Mouse (Mus musculus) heart, embryonic 16.5 days (tissue): ENCODE results near the gene Nup43. TPM values are rescaled to one million over a fixed set of nuclear protein-coding genes. Genes with fewer than 3 reads are reported as not detected.

Source experiments
- ATAC-seq: fragments of 200-750 bp; cut with Nextera tagmentation; replicated peaks from 2 replicates; pipeline ENCODE4 v1.8.0; 2017; ENCODE audit warnings: moderate number of reproducible peaks; ENCODE audit not compliant: insufficient read depth, low FRiP score; ENCODE audit errors: extremely low read depth
- H3K27ac ChIP-seq: fragments of 300-500 bp; sonication (generic); 2 replicates; pipeline ENCODE4 v1.5.1; 2014; ENCODE audit warnings: mild to moderate bottlenecking, low read length, control low read depth, moderate library complexity
- H3K27me3 ChIP-seq: fragments of 300-500 bp; sonication (generic); 2 replicates; pipeline ENCODE4 v1.6.1; 2014; ENCODE audit warnings: low read length, mixed read lengths; ENCODE audit not compliant: control insufficient read depth, insufficient read depth
- H3K36me3 ChIP-seq: fragments of 300-500 bp; sonication (generic); 2 replicates; pipeline ENCODE4 v1.6.1; 2014; ENCODE audit not compliant: control insufficient read depth, insufficient read depth
- H3K4me1 ChIP-seq: fragments of 300-500 bp; sonication (generic); 2 replicates; pipeline ENCODE4 v1.6.1; 2014; ENCODE audit warnings: low read length, mixed read lengths; ENCODE audit not compliant: control insufficient read depth, insufficient read depth
- H3K4me2 ChIP-seq: fragments of 300-500 bp; sonication (generic); 2 replicates; pipeline ENCODE4 v1.6.1; 2014; ENCODE audit warnings: low read depth, mild to moderate bottlenecking, control low read depth, low read length
- H3K4me3 ChIP-seq: fragments of 300-500 bp; sonication (generic); 2 replicates; pipeline ENCODE4 v1.5.1; 2014; ENCODE audit warnings: mild to moderate bottlenecking, control low read depth, low read length
- H3K9ac ChIP-seq: fragments of 300-500 bp; sonication (generic); 2 replicates; pipeline ENCODE4 v1.6.1; 2014; ENCODE audit warnings: low read length, control low read depth
- H3K9me3 ChIP-seq: fragments of 300-500 bp; sonication (generic); replicated peaks from 2 replicates; pipeline ENCODE4 v1.6.1; 2016; ENCODE audit warnings: low read length; ENCODE audit not compliant: control insufficient read depth
- WGBS: fragments of 180-500 bp; shearing (Covaris S2); extraction: QIAGEN DNeasy Blood & Tissue Kit; methylation state at CpG from one replicate; pipeline ENCODE4 v1.1.7; 2014; 5-methylcytosine and 5-hydroxymethylcytosine counted together
- polyA plus RNA-seq: library from polyadenylated mRNA; unstranded; fragments of >200 nt; fragmentation: Nextera tagmentation; extraction: Ambion mirVana; gene quantifications from 2 replicates; pipeline ENCODE4 v1.2.1, GENCODE M21; 2015

Nup43 gene
- polyA plus RNA-seq, 1 experiment from 2014 or later, result 31.8 TPM

DNA sequence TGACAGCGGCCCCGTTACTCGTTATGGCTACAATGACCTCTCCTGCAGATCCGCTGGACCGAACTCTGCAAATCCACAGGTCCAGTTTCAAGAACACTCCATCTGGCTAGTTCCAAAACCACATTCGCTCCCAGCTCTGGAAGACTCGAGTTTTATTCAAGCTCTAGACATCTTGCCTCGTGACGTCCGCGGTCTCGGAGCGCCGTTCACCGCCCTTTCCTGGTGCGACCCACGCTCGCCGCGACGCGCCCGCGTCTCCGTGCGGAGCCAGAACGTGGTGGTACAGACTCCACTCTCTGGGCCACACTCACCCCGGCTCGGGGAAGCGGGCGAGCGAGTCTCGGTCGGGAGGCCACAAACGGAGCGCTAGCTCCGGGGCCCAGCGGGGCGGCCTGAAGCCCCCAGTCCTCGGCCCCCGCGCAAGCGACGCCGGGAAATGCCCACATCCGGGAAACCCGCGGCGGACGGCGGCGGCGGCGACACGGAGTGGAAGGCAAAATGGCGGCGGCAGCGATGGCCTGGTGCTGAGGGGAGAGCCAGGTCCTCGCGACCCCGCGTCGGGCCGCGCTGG, 13.5 kb downstream of the Nup43 start, which contains the start of the genes Pcmt1 and Lats1:
TSS of gene Pcmt1 (minus strand) at position 406 of the 571 bp plus-strand sequence.
TSS of gene Lats1 (plus strand) at position 484 of the 571 bp plus-strand sequence.
- under 1% methylated on average over 65 of the region's 65 CpGs for WGBS
- Histone ChIP-seq H3K9me3 (no peaks in the 10 kb centered on the region), H3K4me1 (peaks cover 26% of the 10 kb centered on the region), H3K36me3 (peaks cover 18% of the 10 kb centered on the region), H3K4me3 (peak within 1 kb of the TSS; percentile 95), H3K27ac (peak within 1 kb of the TSS; percentile 99), H3K4me2 (peak within 1 kb of the TSS; percentile 83), H3K27me3 (no peaks in the 10 kb centered on the region), H3K9ac (peak within 1 kb of the TSS; percentile 100)
- peak; percentile 84 for ATAC-seq

GRCm38 (mm10) chr10:7681343-7682025, 14.2 kb downstream of the Nup43 start:
- H3K4me3 ChIP-seq, result peak overlapping the region; percentile 95
- H3K9ac ChIP-seq, result peak overlapping the region; percentile 100
- peak overlapping the region; percentile 99 for H3K27ac ChIP-seq
- peak; percentile 91 for ATAC-seq
- WGBS, result under 1% methylated on average over 53 of the region's 64 CpGs
- no peaks in the 10 kb centered on the region for H3K27me3 ChIP-seq
- H3K4me2 ChIP-seq, result peak overlapping the region; percentile 83
- no peaks in the 10 kb centered on the region for H3K9me3 ChIP-seq
- H3K36me3 ChIP-seq, result peaks cover 12% of the 10 kb centered on the region; the same call in 1 of the 2 replicates
- H3K4me1 ChIP-seq, result peaks cover 26% of the 10 kb centered on the region

DNA sequence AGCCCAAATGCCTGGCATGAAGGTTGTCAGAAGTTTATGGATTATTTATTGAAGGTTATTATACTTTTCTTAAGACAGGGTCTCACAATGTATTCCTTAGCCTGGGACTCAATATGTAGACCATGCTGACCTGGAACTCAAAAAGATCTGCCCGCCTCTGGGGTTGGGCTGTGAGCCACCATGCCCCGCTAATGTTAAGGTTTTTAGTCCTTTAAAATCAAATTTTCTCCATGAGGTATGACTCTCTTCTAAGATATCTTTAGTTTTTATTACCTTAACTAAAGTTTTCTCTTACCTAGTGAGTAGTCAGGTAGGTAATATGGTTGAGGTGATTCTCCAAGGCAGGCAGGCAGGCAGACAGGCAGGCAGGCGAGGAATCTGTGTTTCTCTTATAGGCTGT, 14.9 kb downstream of the Nup43 start:
- Histone ChIP-seq H3K27ac (0 out of 2 replicates have a peak overlapping the region, but pooled peaks have one; percentile 13), H3K4me3 (peak overlapping the region; percentile 95), H3K9ac (peak overlapping the region; percentile 100), H3K36me3 (peaks cover 9% of the 10 kb centered on the region; the same call in 1 of the 2 replicates), H3K4me1 (peaks cover 28% of the 10 kb centered on the region), H3K27me3 (no peaks in the 10 kb centered on the region), H3K4me2 (peak overlapping the region; percentile 83), H3K9me3 (no peaks in the 10 kb centered on the region)
- WGBS, result 33% methylated on average over 3 of the region's 3 CpGs
- no peak for ATAC-seq

- Histone ChIP-seq H3K27ac (no peak overlapping the region), H3K4me1 (peaks cover 24% of the 10 kb centered on the region), H3K4me3 (no peak overlapping the region), H3K4me2 (no peak overlapping the region), H3K36me3 (peaks cover 9% of the 10 kb centered on the region; the same call in 1 of the 2 replicates), H3K9me3 (no peaks in the 10 kb centered on the region), H3K9ac (no peak overlapping the region), H3K27me3 (no peaks in the 10 kb centered on the region)
- WGBS, result 74% methylated on average over 6 of the region's 6 CpGs
- no peak for ATAC-seq
Observed at GRCm38 (mm10) chr10:7686902-7687301, 19.6 kb downstream of the Nup43 start.

DNA sequence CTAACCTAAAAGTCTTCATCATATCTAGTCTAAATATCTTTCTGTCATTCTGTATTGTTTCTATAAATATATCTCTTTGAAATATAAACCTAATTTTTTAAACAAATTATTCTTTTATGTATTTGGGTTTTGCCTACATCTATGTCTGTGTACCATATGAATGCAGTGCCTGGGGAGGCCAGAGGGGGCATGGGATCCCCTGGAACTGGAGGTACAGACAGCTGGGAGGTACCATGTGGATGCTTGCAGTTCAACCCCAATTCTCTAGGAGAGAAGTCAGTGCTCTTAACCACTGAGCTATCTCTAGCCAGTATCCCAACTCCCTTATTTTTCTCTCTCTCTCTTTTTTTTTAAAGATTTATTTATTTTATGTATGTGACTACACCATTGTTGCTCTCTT, 28.0 kb downstream of the Nup43 start:
- H3K4me2 ChIP-seq, result no peak overlapping the region
- no peak overlapping the region for H3K4me3 ChIP-seq
- H3K9ac ChIP-seq, result no peak overlapping the region
- no peak for ATAC-seq
- no peak overlapping the region for H3K27ac ChIP-seq
- H3K36me3 ChIP-seq, result peaks cover 62% of the 10 kb centered on the region
- no peaks in the 10 kb centered on the region for H3K27me3 ChIP-seq
- peaks cover 5% of the 10 kb centered on the region; the same call in 1 of the 2 replicates for H3K4me1 ChIP-seq
- no peaks in the 10 kb centered on the region for H3K9me3 ChIP-seq

DNA sequence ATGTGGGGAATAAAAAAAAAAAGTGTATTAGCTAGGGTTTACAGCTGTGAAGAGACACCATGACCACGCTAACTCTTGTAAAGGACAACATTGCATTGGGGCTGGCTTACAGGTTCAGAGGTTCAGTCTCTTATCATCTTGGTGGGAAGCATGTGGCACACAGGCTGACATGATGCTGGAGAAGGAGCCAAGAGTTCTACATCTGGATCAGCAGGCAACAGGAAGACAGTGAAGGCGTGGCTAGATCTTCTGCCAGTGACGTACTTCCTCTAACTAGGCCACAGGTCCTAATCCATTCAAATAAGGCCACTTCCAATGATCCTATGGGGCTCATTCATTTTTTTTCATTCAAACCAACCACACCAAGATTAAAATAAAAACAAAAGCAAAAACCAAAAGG, 32.8 kb downstream of the Nup43 start:
- Histone ChIP-seq H3K4me3 (no peak overlapping the region), H3K27ac (no peak overlapping the region), H3K27me3 (no peaks in the 10 kb centered on the region), H3K4me1 (no peaks in the 10 kb centered on the region), H3K4me2 (no peak overlapping the region), H3K36me3 (peaks cover 67% of the 10 kb centered on the region), H3K9me3 (no peaks in the 10 kb centered on the region), H3K9ac (no peak overlapping the region)
- ATAC-seq, result no peak
- WGBS, result 74% methylated on average over 3 of the region's 3 CpGs

- 80% methylated on average over 6 of the region's 6 CpGs for WGBS
- H3K4me3 ChIP-seq, result no peak overlapping the region
- no peaks in the 10 kb centered on the region for H3K4me1 ChIP-seq
- H3K9ac ChIP-seq, result no peak overlapping the region
- H3K27ac ChIP-seq, result no peak overlapping the region
- H3K36me3 ChIP-seq, result peaks cover 71% of the 10 kb centered on the region
- ATAC-seq, result no peak
- H3K4me2 ChIP-seq, result no peak overlapping the region
- no peaks in the 10 kb centered on the region for H3K27me3 ChIP-seq
- no peaks in the 10 kb centered on the region for H3K9me3 ChIP-seq
Observed at GRCm38 (mm10) chr10:7702586-7702985, 35.3 kb downstream of the Nup43 start.

DNA sequence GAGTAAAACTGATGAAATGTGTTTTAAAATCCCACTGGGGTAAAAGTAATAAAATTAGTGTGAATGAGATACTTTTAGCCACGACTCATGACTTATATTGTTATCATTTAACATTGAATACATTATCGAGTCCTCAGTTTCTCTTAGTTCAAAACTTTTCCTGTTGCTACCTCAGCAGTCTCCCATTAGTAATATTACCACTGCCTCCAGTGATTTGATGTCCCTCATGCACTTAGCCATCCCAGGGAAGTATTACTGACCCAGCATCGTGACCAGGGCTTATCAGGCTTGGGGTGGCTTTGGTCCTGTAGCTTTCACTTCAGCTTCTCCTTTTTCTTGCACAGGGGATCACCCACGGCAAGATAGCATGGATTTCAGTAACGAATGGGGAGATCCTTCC, 42.8 kb downstream of the Nup43 start:
- no peak overlapping the region for H3K4me3 ChIP-seq
- no peak overlapping the region for H3K9ac ChIP-seq
- H3K36me3 ChIP-seq, result peaks cover 61% of the 10 kb centered on the region
- no peaks in the 10 kb centered on the region for H3K27me3 ChIP-seq
- no peak overlapping the region for H3K27ac ChIP-seq
- WGBS, result 87% methylated on average over 5 of the region's 5 CpGs
- no peak for ATAC-seq
- H3K9me3 ChIP-seq, result no peaks in the 10 kb centered on the region
- no peaks in the 10 kb centered on the region for H3K4me1 ChIP-seq
- no peak overlapping the region for H3K4me2 ChIP-seq

- no peak overlapping the region for H3K27ac ChIP-seq
- H3K27me3 ChIP-seq, result no peaks in the 10 kb centered on the region
- ATAC-seq, result no peak
- H3K4me3 ChIP-seq, result no peak overlapping the region
- no peaks in the 10 kb centered on the region for H3K4me1 ChIP-seq
- no peaks in the 10 kb centered on the region for H3K9me3 ChIP-seq
- H3K9ac ChIP-seq, result no peak overlapping the region
- no peak overlapping the region for H3K4me2 ChIP-seq
- H3K36me3 ChIP-seq, result peaks cover 54% of the 10 kb centered on the region
- WGBS, result 82% methylated on average over 13 of the region's 13 CpGs
Observed at GRCm38 (mm10) chr10:7712506-7712905, 45.2 kb downstream of the Nup43 start.
